Mouse (Mus musculus): Measurements from ENCODE around the gene Fam90a1a.

GRCm38 (mm10) chr8:21978193-21978592 lies 19.7 kb downstream of the Fam90a1a start:
- TF ChIP-seq CTCF (IDR thresholded peaks at IDR 0.05; ENCODE audit: insufficient read depth, low read length): no peak
- TF ChIP-seq POLR2A (IDR thresholded peaks at IDR 0.05; ENCODE audit: borderline replicate concordance, extremely low read depth, low read depth, low read length): no peak

Measured in lung, adult 2 months (tissue).